Mouse (Mus musculus) liver, postnatal 0 days (tissue): Measurements from ENCODE around the gene Ensa. TPM values are rescaled to one million over a fixed set of nuclear protein-coding genes. Genes with fewer than 3 reads are reported as not detected.
A peak's percentile ranks its signal among the peaks of the same experiment; 100 is the strongest.

Source experiments
- ATAC-seq: fragments of 200-750 bp; cut with Nextera tagmentation; 2 replicates; pipeline ENCODE4 v1.8.0; 2017; ENCODE audit warnings: mild to moderate bottlenecking, moderate library complexity
- DNase-seq: peaks from one replicate; pipeline ENCODE4 v3.0.0-alpha.2; 2016
- H3K27ac ChIP-seq: fragments of 300-500 bp; sonication (generic); 2 replicates; pipeline ENCODE4 v1.5.1; 2014; ENCODE audit warnings: antibody characterized with exemption, moderate library complexity, mild to moderate bottlenecking, low read depth
- H3K27me3 ChIP-seq: fragments of 300-500 bp; sonication (generic); 2 replicates; pipeline ENCODE4 v1.6.1; 2014; ENCODE audit warnings: low read length, control low read depth, mixed read lengths; ENCODE audit not compliant: insufficient read depth
- H3K36me3 ChIP-seq: fragments of 300-500 bp; sonication (generic); replicated peaks from 2 replicates; pipeline ENCODE4 v1.6.1; 2014; ENCODE audit warnings: mild to moderate bottlenecking, control low read depth, low read length, moderate library complexity, mixed read lengths; ENCODE audit not compliant: insufficient read depth
- H3K4me1 ChIP-seq: fragments of 300-500 bp; sonication (generic); 2 replicates; pipeline ENCODE4 v1.6.1; 2014; ENCODE audit warnings: antibody characterized with exemption, mild to moderate bottlenecking, control low read depth; ENCODE audit not compliant: insufficient read depth
- H3K4me2 ChIP-seq: fragments of 300-500 bp; sonication (generic); 2 replicates; pipeline ENCODE4 v1.6.1; 2014; ENCODE audit warnings: low read depth, mild to moderate bottlenecking, low read length, moderate library complexity, mixed read lengths
- H3K4me3 ChIP-seq: fragments of 300-500 bp; sonication (generic); 2 replicates; pipeline ENCODE4 v1.5.1; 2014; ENCODE audit warnings: low read depth, low read length
- H3K9ac ChIP-seq: fragments of 300-500 bp; sonication (generic); replicated peaks from 2 replicates; pipeline ENCODE4 v1.6.1; 2014; ENCODE audit warnings: mild to moderate bottlenecking, moderate library complexity
- H3K9me3 ChIP-seq: fragments of 300-500 bp; sonication (generic); 2 replicates; pipeline ENCODE4 v1.6.1; 2016; ENCODE audit warnings: mild to moderate bottlenecking, control low read depth, low read length, mixed read lengths
- CTCF ChIP-seq: sonication (generic); IDR thresholded peaks from 2 replicates; pipeline ENCODE4 v1.5.1; 2016; ENCODE audit warnings: antibody characterized with exemption, low read depth
- EP300 ChIP-seq: IDR thresholded peaks from 2 replicates; pipeline ENCODE4 v1.6.1; 2016; ENCODE audit warnings: antibody characterized with exemption, low read depth, mild to moderate bottlenecking
- WGBS: fragments of 180-500 bp; shearing (Covaris S2); extraction: QIAGEN DNeasy Blood & Tissue Kit; methylation state at CpG from one replicate; pipeline ENCODE4 v1.1.7; 2014; ENCODE audit not compliant: insufficient replicate concordance; 5-methylcytosine and 5-hydroxymethylcytosine counted together
- polyA plus RNA-seq: library from polyadenylated mRNA; unstranded; fragments of >200 nt; fragmentation: Nextera tagmentation; extraction: Ambion mirVana; gene quantifications from 2 replicates; pipeline ENCODE4 v1.2.1, GENCODE M21; 2015

Ensa gene
- polyA plus RNA-seq, 1 experiment from 2014 or later, result 23.9 TPM

DNA sequence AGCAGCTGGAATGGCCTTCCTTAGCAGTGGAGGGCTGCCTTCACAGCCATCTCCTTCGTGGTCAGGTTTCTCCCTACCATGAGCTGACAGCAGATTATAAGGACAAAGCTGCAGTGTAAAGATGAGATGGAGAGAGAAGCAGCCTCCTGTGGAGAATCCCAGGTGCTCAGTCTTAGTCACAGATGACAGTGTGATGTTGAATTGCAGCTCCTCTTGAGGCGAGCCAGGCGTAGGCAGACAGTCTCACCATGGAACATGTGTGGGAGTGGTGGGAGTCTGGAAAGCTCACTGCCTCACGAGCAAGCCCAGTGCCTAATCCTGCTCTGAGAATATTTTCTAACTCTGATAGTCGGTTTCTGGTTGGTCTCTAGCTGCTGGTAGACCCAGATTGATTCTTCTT lies 3.0 kb downstream of the Ensa start:
- H3K27me3 ChIP-seq, result no peaks in the 10 kb centered on the region
- no peak overlapping the region for H3K4me2 ChIP-seq
- no peaks in the 10 kb centered on the region for H3K9me3 ChIP-seq
- H3K4me1 ChIP-seq, result peaks cover 5% of the 10 kb centered on the region
- TF ChIP-seq EP300, result no peak
- TF ChIP-seq CTCF, result no peak
- peaks cover 59% of the 10 kb centered on the region for H3K36me3 ChIP-seq
- no peak overlapping the region for H3K4me3 ChIP-seq
- 81% methylated on average over 5 of the region's 5 CpGs for WGBS
- ATAC-seq, result no peak
- H3K27ac ChIP-seq, result no peak overlapping the region
- no peak for DNase-seq
- H3K9ac ChIP-seq, result no peak overlapping the region

DNA sequence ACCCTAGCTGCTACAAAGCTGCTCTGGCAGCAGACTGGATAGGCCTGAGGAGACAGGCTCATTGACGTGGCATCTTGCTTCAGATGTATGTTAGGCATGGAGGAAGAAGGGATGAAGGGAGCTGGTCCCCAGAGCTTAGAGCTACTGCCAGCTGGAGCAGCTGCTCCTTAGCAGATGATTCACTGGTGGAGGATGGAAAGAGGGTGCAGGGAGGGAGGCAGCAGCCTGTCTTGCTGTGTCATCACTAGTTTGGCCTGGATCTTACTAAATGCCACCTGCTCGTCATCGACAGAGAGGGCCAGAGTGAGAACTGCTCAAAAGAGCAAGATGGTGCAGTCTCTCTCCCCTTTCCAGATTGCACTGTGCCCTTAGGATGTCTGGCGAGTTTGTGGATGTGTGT lies 5.0 kb downstream of the Ensa start:
- ATAC-seq, result no peak

DNA sequence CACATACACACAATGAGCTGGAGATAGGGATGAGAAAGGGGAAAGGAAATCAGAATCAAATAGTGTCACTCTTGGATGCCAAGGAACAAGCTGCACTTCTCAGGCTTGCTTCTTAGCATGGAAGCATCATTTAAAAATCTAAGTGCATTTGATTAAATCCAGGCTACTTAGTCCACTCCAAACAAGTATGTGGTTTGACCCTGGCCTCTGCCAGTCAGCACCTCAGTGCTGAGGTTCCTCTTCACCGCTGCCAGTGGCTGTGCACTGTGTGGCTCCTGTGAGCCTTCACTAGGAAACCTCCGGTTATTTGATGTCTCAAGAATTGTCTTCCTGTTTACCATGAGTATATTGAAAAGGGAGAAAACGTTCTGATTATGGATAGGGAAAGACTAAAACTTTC lies 6.1 kb downstream of the Ensa start:
- Histone ChIP-seq H3K4me3 (no peak overlapping the region), H3K27me3 (no peaks in the 10 kb centered on the region), H3K9ac (no peak overlapping the region), H3K4me2 (no peak overlapping the region), H3K4me1 (peaks cover 11% of the 10 kb centered on the region), H3K27ac (0 out of 2 replicates have a peak overlapping the region, but pooled peaks have one; percentile 18), H3K36me3 (peaks cover 83% of the 10 kb centered on the region), H3K9me3 (no peaks in the 10 kb centered on the region)
- no peak for DNase-seq
- no peak for ATAC-seq
- no peak for TF ChIP-seq CTCF
- TF ChIP-seq EP300, result no peak
- WGBS, result 65% methylated on average over 3 of the region's 3 CpGs

More for the DNA sequence above, 5.0 kb downstream of the Ensa start:
- 82% methylated on average over 4 of the region's 4 CpGs for WGBS
- DNase-seq, result no peak
- no peaks in the 10 kb centered on the region for H3K9me3 ChIP-seq
- TF ChIP-seq CTCF (no peak), EP300 (no peak)
- no peaks in the 10 kb centered on the region for H3K27me3 ChIP-seq
- peaks cover 5% of the 10 kb centered on the region for H3K4me1 ChIP-seq
- H3K9ac ChIP-seq, result no peak overlapping the region
- no peak overlapping the region for H3K27ac ChIP-seq
- no peak overlapping the region for H3K4me2 ChIP-seq
- H3K36me3 ChIP-seq, result peaks cover 73% of the 10 kb centered on the region
- no peak overlapping the region for H3K4me3 ChIP-seq

DNA sequence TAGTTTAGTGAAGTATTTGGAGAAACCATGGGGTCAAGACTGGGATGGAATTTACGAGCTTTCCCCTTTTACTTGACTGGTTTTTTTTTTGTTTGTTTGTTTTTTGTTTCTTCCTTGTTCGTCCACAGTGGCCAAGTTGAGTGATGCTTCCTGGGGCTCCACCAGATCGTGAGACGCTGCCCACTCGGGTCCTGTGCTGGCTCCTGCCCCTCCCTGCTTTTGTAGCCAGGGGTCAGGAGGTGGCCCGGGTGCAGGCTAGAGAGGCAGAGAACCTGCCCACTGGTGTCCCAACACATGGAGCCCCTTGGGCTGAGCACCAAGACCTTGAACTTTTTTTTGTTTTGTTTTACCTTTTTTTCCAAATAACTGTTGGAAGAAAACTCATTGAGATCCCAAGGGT lies 6.5 kb downstream of the Ensa start:
- Histone ChIP-seq H3K4me3 (no peak overlapping the region), H3K27ac (peak overlapping the region; percentile 18; the same call in 1 of the 2 replicates), H3K4me1 (peaks cover 7% of the 10 kb centered on the region), H3K4me2 (no peak overlapping the region), H3K36me3 (peaks cover 81% of the 10 kb centered on the region), H3K9ac (no peak overlapping the region), H3K9me3 (no peaks in the 10 kb centered on the region), H3K27me3 (no peaks in the 10 kb centered on the region)
- ATAC-seq, result no peak
- 83% methylated on average over 6 of the region's 6 CpGs for WGBS
- TF ChIP-seq CTCF (no peak), EP300 (no peak)
- no peak for DNase-seq

DNA sequence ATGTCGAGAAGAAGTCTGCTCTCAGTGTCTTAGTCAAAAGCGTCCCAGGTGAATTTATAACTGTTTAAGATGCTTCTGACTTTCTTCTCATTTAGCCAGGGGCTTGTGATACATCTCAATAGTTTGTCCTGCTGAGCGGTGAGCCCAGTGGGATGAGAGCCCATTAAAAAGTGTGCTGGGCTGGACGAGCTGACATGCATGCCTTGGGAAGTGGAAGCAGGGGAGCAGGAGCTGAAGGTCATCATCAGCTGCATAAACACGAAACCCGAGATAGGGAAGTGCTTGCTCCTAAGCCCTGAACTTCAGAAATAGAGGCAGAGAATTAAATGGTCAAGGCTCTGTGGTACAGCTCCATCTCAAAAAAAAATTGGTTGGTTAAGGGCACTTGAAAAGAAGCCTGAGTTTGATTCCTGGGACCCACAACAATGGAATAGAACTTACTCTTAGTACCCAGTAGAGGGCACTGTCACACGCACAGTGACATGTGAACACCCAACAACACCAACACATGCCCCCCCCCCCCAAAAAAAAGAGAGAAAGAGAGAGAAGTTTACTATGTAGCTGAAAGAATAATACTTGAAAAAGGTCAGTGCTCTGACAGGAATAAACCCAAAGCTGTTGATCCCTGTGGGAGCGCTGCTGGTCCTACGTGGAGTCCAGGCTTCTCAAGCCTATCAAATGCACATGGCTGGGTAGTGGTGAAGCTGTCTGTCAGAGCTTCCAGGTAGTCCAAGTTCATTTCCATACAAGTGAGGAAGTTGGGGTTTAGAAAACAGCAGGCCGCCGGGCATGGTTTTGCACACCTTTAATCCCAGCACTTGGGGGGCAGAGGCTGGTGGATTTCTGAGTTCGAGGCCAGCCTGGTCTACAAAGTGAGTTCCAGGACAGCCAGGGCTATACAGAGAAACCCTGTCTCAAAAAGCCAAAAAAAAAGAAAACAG lies 8.1 kb downstream of the Ensa start:
- ATAC-seq (no peak), DNase-seq (no peak)
- 66% methylated on average over 12 of the region's 12 CpGs for WGBS
- Histone ChIP-seq H3K4me3 (no peak overlapping the region), H3K9me3 (no peaks in the 10 kb centered on the region), H3K4me2 (no peak overlapping the region), H3K27ac (peak overlapping the region; percentile 17; the same call in 1 of the 2 replicates), H3K27me3 (no peaks in the 10 kb centered on the region), H3K4me1 (peaks cover 6% of the 10 kb centered on the region; the same call in 1 of the 2 replicates), H3K9ac (no peak overlapping the region), H3K36me3 (peaks cover 66% of the 10 kb centered on the region)
- TF ChIP-seq CTCF (peak; percentile 74), EP300 (no peak)

DNA sequence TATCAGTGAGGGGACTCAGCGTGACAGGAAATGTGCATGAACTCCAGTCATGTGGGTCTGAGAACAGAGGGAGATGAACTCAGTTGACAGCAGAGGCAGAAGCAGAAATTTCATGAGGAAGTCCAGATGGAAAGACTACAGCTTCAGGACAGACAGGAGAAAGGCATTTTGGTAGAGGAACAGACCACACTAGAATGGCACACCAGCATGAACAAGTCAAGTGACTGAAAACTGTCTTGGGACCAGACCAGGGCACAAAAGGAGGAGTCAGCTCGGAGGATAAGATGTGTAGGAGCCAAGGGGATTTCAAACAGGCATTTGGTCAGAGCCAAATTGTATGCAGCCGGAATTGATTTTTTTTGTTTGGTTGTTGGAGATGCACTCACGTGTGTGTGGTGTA lies 10.8 kb downstream of the Ensa start:
- ATAC-seq, result no peak
- no peak overlapping the region for H3K9ac ChIP-seq
- no peak overlapping the region for H3K4me2 ChIP-seq
- H3K27me3 ChIP-seq, result no peaks in the 10 kb centered on the region
- peak overlapping the region; percentile 75 for H3K27ac ChIP-seq
- WGBS, result 65% methylated on average over 4 of the region's 4 CpGs
- DNase-seq, result no peak
- no peak overlapping the region for H3K4me3 ChIP-seq
- peaks cover 6% of the 10 kb centered on the region; the same call in 1 of the 2 replicates for H3K4me1 ChIP-seq
- H3K36me3 ChIP-seq, result peaks cover 38% of the 10 kb centered on the region
- TF ChIP-seq CTCF (no peak), EP300 (no peak)
- H3K9me3 ChIP-seq, result no peaks in the 10 kb centered on the region
